Mouse (Mus musculus) limb, embryonic 15.5 days (tissue): ENCODE measurements at regions not wholly inside any gene's neighbourhood (a gene's known extent, or its start where the extent isn't known, plus 50 kb on each side); places are given as distances from the start of the nearest gene placed in this dataset.

Experiments
- ATAC-seq: fragments of 200-750 bp; cut with Nextera tagmentation; 2 replicates; pipeline ENCODE4 v1.8.0; 2017; ENCODE audit warnings: low read depth, moderate TSS enrichment; ENCODE audit not compliant: insufficient number of reproducible peaks, low FRiP score, low TSS enrichment
- H3K27ac ChIP-seq: fragments of 300-500 bp; sonication (generic); 2 replicates; pipeline ENCODE4 v1.5.1; 2015; ENCODE audit warnings: moderate library complexity, mild to moderate bottlenecking, inconsistent platforms
- H3K27me3 ChIP-seq: fragments of 300-500 bp; sonication (generic); 2 replicates; pipeline ENCODE4 v1.6.1; 2015; ENCODE audit warnings: inconsistent platforms
- H3K36me3 ChIP-seq: fragments of 300-500 bp; sonication (generic); 2 replicates; pipeline ENCODE4 v1.6.1; 2015; ENCODE audit warnings: inconsistent platforms
- H3K4me1 ChIP-seq: fragments of 300-500 bp; sonication (generic); 2 replicates; pipeline ENCODE4 v1.6.1; 2015; ENCODE audit warnings: inconsistent platforms
- H3K4me2 ChIP-seq: fragments of 300-500 bp; sonication (generic); 2 replicates; pipeline ENCODE4 v1.6.1; 2015; ENCODE audit warnings: mild to moderate bottlenecking, inconsistent platforms
- H3K4me3 ChIP-seq: fragments of 300-500 bp; sonication (generic); 2 replicates; pipeline ENCODE4 v1.5.1; 2015; ENCODE audit warnings: mild to moderate bottlenecking, inconsistent platforms
- H3K9ac ChIP-seq: fragments of 300-500 bp; sonication (generic); 2 replicates; pipeline ENCODE4 v1.6.1; 2015; ENCODE audit warnings: inconsistent platforms
- H3K9me3 ChIP-seq: fragments of 300-500 bp; sonication (generic); 2 replicates; pipeline ENCODE4 v1.6.1; 2016; ENCODE audit warnings: inconsistent platforms
- WGBS: fragments of 180-500 bp; shearing (Covaris S2); methylation state at CpG from one replicate; pipeline ENCODE4 v1.1.7; 2015; 5-methylcytosine and 5-hydroxymethylcytosine counted together

- no peaks in the 10 kb centered on the region for H3K9me3 ChIP-seq
- H3K9ac ChIP-seq = no peak overlapping the region
- ATAC-seq = no peak
- WGBS = 82% methylated on average over 10 of the region's 10 CpGs
- no peaks in the 10 kb centered on the region for H3K36me3 ChIP-seq
- H3K4me1 ChIP-seq = no peaks in the 10 kb centered on the region
- H3K27ac ChIP-seq = no peak overlapping the region
- H3K27me3 ChIP-seq = no peaks in the 10 kb centered on the region
- H3K4me3 ChIP-seq = no peak overlapping the region
- H3K4me2 ChIP-seq = no peak overlapping the region
These were observed 151.8 kb downstream of the Kdr start for GRCm38 (mm10) chr5:75826283-75827098.

DNA sequence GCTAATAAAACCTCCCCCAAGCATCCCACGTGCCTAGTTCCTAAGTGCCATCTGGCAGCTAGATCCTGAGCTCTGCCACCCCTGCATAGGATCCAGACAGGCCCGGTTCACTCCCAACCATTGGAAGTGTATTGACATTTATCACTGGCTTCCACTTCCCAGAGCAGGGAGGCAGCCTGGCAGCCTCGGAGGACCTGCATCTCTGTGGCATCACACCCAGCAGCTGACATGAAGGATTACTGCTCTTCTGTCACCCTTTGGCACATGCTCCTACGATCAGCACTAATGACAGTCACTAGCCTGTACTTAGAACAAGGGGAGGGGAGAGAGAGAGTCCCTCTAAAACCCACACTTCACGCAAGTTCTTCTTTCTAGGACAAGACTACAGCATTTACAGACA lies 152.7 kb downstream of the Kdr start:
- Histone ChIP-seq H3K27me3 (no peaks in the 10 kb centered on the region), H3K36me3 (no peaks in the 10 kb centered on the region), H3K4me1 (no peaks in the 10 kb centered on the region), H3K4me3 (no peak overlapping the region), H3K27ac (no peak overlapping the region), H3K9ac (no peak overlapping the region), H3K9me3 (no peaks in the 10 kb centered on the region), H3K4me2 (no peak overlapping the region)
- ATAC-seq = no peak
- 45% methylated on average over 5 of the region's 5 CpGs for WGBS

DNA sequence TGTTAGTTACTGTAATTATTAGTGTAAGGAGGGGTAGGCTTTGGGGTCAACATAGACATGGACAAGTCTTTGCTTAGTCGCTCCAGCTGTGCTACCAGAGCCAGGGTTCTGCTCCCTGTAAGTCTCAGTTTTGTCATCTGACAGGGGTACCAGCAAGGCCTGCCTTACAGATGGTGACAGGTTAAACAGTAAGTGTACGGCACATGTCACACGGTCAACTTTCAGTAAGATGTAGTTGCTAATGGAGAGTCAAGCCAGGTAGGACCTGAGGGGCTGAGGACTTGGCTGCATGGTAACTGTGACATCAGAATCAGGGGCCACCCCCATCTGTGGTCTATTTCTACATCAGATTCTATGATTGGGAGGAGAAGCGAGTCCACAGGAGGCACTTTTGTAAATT lies 153.6 kb downstream of the Kdr start:
- no peaks in the 10 kb centered on the region for H3K27me3 ChIP-seq
- ATAC-seq = no peak
- no peak overlapping the region for H3K4me2 ChIP-seq
- no peaks in the 10 kb centered on the region for H3K4me1 ChIP-seq
- H3K9ac ChIP-seq = no peak overlapping the region
- 78% methylated on average over 4 of the region's 4 CpGs for WGBS
- no peaks in the 10 kb centered on the region for H3K36me3 ChIP-seq
- H3K9me3 ChIP-seq = no peaks in the 10 kb centered on the region
- H3K27ac ChIP-seq = no peak overlapping the region
- H3K4me3 ChIP-seq = no peak overlapping the region

- H3K9ac ChIP-seq = no peak overlapping the region
- H3K27me3 ChIP-seq = no peaks in the 10 kb centered on the region
- no peaks in the 10 kb centered on the region for H3K36me3 ChIP-seq
- 75% methylated on average over 3 of the region's 3 CpGs for WGBS
- no peak overlapping the region for H3K4me3 ChIP-seq
- H3K9me3 ChIP-seq = no peaks in the 10 kb centered on the region
- H3K27ac ChIP-seq = no peak overlapping the region
- H3K4me2 ChIP-seq = no peak overlapping the region
- no peaks in the 10 kb centered on the region for H3K4me1 ChIP-seq
- no peak for ATAC-seq
These were observed 154.6 kb downstream of the Kdr start for GRCm38 (mm10) chr5:75823646-75824045.

GRCm38 (mm10) chr5:75817396-75817795 lies 160.9 kb downstream of the Kdr start:
- Histone ChIP-seq H3K27me3 (no peaks in the 10 kb centered on the region), H3K9ac (no peak overlapping the region), H3K9me3 (no peaks in the 10 kb centered on the region), H3K4me3 (no peak overlapping the region), H3K36me3 (no peaks in the 10 kb centered on the region), H3K27ac (no peak overlapping the region), H3K4me2 (no peak overlapping the region), H3K4me1 (no peaks in the 10 kb centered on the region)
- no peak for ATAC-seq
- WGBS = 95% methylated on average over 13 of the region's 13 CpGs

GRCm38 (mm10) chr5:75814393-75814984 lies 163.8 kb downstream of the Kdr start:
- Histone ChIP-seq H3K4me1 (no peaks in the 10 kb centered on the region), H3K27ac (no peak overlapping the region), H3K36me3 (no peaks in the 10 kb centered on the region), H3K9me3 (no peaks in the 10 kb centered on the region), H3K9ac (no peak overlapping the region), H3K4me2 (no peak overlapping the region), H3K27me3 (no peaks in the 10 kb centered on the region), H3K4me3 (no peak overlapping the region)
- no peak for ATAC-seq
- WGBS = 62% methylated on average over 12 of the region's 12 CpGs

GRCm38 (mm10) chr5:75812686-75813085 lies 165.6 kb downstream of the Kdr start:
- H3K9ac ChIP-seq = no peak overlapping the region
- H3K4me3 ChIP-seq = no peak overlapping the region
- H3K4me1 ChIP-seq = no peaks in the 10 kb centered on the region
- no peak overlapping the region for H3K27ac ChIP-seq
- H3K9me3 ChIP-seq = no peaks in the 10 kb centered on the region
- no peak for ATAC-seq
- H3K36me3 ChIP-seq = no peaks in the 10 kb centered on the region
- no peaks in the 10 kb centered on the region for H3K27me3 ChIP-seq
- 47% methylated on average over 4 of the region's 4 CpGs for WGBS
- no peak overlapping the region for H3K4me2 ChIP-seq

- H3K4me1 ChIP-seq = no peaks in the 10 kb centered on the region
- H3K27me3 ChIP-seq = no peaks in the 10 kb centered on the region
- H3K4me3 ChIP-seq = no peak overlapping the region
- WGBS = 82% methylated on average over 18 of the region's 18 CpGs
- no peak overlapping the region for H3K4me2 ChIP-seq
- no peaks in the 10 kb centered on the region for H3K9me3 ChIP-seq
- ATAC-seq = no peak
- H3K36me3 ChIP-seq = no peaks in the 10 kb centered on the region
- H3K9ac ChIP-seq = no peak overlapping the region
- H3K27ac ChIP-seq = no peak overlapping the region
These were observed 169.5 kb downstream of the Kdr start for GRCm38 (mm10) chr5:75808551-75809332.

DNA sequence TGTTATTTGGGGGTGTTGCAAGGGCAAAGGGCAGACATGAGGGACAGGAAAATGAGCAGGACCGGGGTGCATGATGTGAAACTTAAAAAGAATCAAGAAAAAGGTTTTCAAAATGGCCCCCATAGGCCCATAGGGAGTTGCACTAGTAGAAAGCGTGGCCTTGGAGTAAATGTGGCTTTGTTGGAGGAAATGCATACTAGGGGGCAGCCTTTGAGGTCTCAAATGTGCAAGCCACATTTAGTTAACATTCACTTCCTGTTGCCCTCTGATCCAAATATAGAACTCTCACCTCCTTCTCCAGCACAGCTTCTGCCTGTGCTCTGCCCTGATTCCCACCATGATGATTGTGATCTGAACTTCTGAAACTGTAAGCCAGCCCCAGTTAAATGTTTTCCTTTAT lies 173.2 kb downstream of the Kdr start:
- no peaks in the 10 kb centered on the region for H3K36me3 ChIP-seq
- H3K4me3 ChIP-seq = no peak overlapping the region
- H3K4me2 ChIP-seq = no peak overlapping the region
- WGBS = 74% methylated on average over 2 of the region's 2 CpGs
- ATAC-seq = no peak
- no peaks in the 10 kb centered on the region for H3K4me1 ChIP-seq
- H3K9me3 ChIP-seq = no peaks in the 10 kb centered on the region
- no peak overlapping the region for H3K27ac ChIP-seq
- H3K27me3 ChIP-seq = no peaks in the 10 kb centered on the region
- no peak overlapping the region for H3K9ac ChIP-seq

GRCm38 (mm10) chr5:75804340-75804739 lies 173.9 kb downstream of the Kdr start:
- H3K4me2 ChIP-seq = no peak overlapping the region
- no peak overlapping the region for H3K9ac ChIP-seq
- H3K4me1 ChIP-seq = no peaks in the 10 kb centered on the region
- no peak for ATAC-seq
- 88% methylated on average over 2 of the region's 2 CpGs for WGBS
- no peaks in the 10 kb centered on the region for H3K36me3 ChIP-seq
- H3K27ac ChIP-seq = no peak overlapping the region
- no peaks in the 10 kb centered on the region for H3K9me3 ChIP-seq
- H3K27me3 ChIP-seq = no peaks in the 10 kb centered on the region
- no peak overlapping the region for H3K4me3 ChIP-seq

DNA sequence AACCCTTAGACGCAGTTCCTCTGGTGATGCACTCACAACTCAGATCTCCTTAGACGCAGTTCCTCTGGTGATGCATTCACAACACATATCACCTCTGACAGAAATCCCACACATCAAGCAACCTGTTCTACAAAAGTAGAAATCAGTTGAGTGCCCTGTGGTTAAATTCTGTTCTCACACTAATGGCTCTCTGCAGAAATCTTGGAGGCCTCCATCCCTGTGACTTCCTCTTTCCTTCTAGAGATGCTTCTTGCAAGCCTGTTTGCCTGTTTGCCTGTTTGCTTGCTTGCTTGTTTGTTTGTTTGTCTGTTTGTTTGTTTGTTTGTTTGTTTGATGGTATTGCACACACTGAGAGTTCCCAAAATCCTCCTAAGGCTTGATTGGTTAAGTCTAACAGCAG lies 175.2 kb downstream of the Kdr start:
- no peaks in the 10 kb centered on the region for H3K36me3 ChIP-seq
- H3K4me2 ChIP-seq = no peak overlapping the region

More for the DNA sequence above, 175.2 kb downstream of the Kdr start:
- no peaks in the 10 kb centered on the region for H3K27me3 ChIP-seq
- H3K9me3 ChIP-seq = no peaks in the 10 kb centered on the region
- 91% methylated on average over 2 of the region's 2 CpGs for WGBS
- H3K4me3 ChIP-seq = no peak overlapping the region
- no peak overlapping the region for H3K9ac ChIP-seq
- no peak overlapping the region for H3K27ac ChIP-seq
- no peak for ATAC-seq
- no peaks in the 10 kb centered on the region for H3K4me1 ChIP-seq
